8 mouse cellular contexts compared by ENCODE assay signal in the genomic region with DNA sequence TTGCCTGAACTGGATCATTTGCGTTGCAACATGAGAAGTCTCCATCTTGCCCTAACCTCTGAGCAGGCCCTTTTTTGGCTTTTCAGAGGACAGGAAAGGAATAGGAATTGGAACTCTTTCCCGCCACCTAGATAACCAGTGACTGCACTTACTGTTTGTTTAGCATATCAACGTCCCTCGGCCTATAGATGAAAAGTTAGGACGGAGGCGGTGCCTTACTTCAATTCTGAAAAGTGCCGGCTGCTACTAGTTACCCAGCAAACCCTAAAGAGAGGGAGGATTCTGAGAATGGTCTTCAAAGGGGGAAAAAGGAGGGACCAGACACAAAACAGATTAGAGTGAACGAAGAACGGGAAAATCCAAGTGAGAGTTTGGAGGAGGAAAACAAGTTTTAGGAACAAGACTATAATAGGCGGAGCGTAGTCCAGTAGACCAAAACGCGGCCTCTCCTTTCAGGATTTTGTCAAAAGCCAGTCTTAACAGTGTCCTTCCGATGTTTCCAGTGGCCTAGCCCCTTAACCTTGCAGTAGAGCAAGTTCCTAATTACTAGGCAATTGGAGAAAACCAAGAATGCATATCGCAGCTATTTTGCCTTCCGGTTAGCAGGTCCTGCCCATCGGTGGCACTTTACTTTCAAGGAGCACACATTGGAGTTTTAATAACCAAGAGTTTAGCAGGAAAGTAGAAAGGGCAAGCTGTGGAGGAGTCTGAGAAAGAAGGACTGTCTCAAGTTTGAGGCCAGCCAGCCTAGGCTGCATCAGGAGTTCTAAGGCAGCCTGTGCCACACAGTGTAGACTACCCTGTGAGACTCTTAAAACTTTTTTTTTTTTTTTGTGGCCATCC. TPM values are rescaled to one million over a fixed set of nuclear protein-coding genes. Genes with fewer than 3 reads are reported as not detected.
DNase-seq lines count a peak whose midpoint lies in the region; ATAC-seq lines count a peak whose summit lies in the region.

No protein-coding gene starts in this region.

- H3K27me3 ChIP-seq in kidney, embryonic 14.5 days (ENCODE audit: control insufficient read depth, insufficient read depth, low read length), result no peaks in the 10 kb centered on the region
- no peaks in the 10 kb centered on the region for H3K27me3 ChIP-seq in hindbrain, embryonic 15.5 days
- no peaks in the 10 kb centered on the region for H3K27me3 ChIP-seq in midbrain, embryonic 16.5 days (ENCODE audit: control insufficient read depth, insufficient read depth, low read depth, low read length)

- H3K9ac ChIP-seq in kidney, embryonic 14.5 days (ENCODE audit: low read depth, low read length), result peak overlapping the region; percentile 91; the same call in 1 of the 2 replicates
- peak overlapping the region; percentile 51; the same call in 1 of the 2 replicates for H3K9ac ChIP-seq in hindbrain, embryonic 15.5 days
- H3K9ac ChIP-seq in midbrain, embryonic 16.5 days (ENCODE audit: low read depth, low read length), result peak overlapping the region; percentile 68

- peak overlapping the region; percentile 55 for H3K4me2 ChIP-seq in kidney, embryonic 14.5 days (replicated peaks; ENCODE audit: low read depth, low read length)
- peak overlapping the region; percentile 80 for H3K4me2 ChIP-seq in hindbrain, embryonic 15.5 days
- peak overlapping the region; percentile 78 for H3K4me2 ChIP-seq in midbrain, embryonic 16.5 days (ENCODE audit: low read length)

- no peak for DNase-seq in kidney, adult 18-20 months
- peak; percentile 38 for DNase-seq in c-Kit-positive CD71-positive TER-119-positive erythroid progenitor cells, embryonic 14.5 days (ENCODE audit: low spot score)
- no peak for DNase-seq in urinary bladder, adult 18-20 months (ENCODE audit: low spot score in 2 of 2)
- DNase-seq in right cerebral cortex, postnatal 4 days, result no peak
- no peak for DNase-seq in cerebellum, postnatal 10 days

- H3K4me3 ChIP-seq in kidney, embryonic 14.5 days (ENCODE audit: low read length), result peak overlapping the region; percentile 85
- H3K4me3 ChIP-seq in hindbrain, embryonic 15.5 days, result peak overlapping the region; percentile 92
- H3K4me3 ChIP-seq in midbrain, embryonic 16.5 days (ENCODE audit: low read depth, low read length), result peak overlapping the region; percentile 84

- no peak for ATAC-seq in kidney, embryonic 14.5 days (ENCODE audit: low FRiP score, low TSS enrichment)
- no peak for ATAC-seq in hindbrain, embryonic 15.5 days (ENCODE audit: low FRiP score, low read depth)
- ATAC-seq in midbrain, embryonic 16.5 days, result no peak

- peak overlapping the region; percentile 98 for H3K27ac ChIP-seq in kidney, embryonic 14.5 days (ENCODE audit: low read depth, low read length)
- peak overlapping the region; percentile 98 for H3K27ac ChIP-seq in hindbrain, embryonic 15.5 days (replicated peaks)
- peak overlapping the region; percentile 89 for H3K27ac ChIP-seq in midbrain, embryonic 16.5 days (ENCODE audit: low read length)

- WGBS in kidney, embryonic 14.5 days, result 17% methylated on average over 17 of the region's 17 CpGs
- 26% methylated on average over 17 of the region's 17 CpGs for WGBS in hindbrain, embryonic 15.5 days
- WGBS in midbrain, embryonic 16.5 days, result 21% methylated on average over 17 of the region's 17 CpGs

- peaks cover 25% of the 10 kb centered on the region for H3K4me1 ChIP-seq in kidney, embryonic 14.5 days (ENCODE audit: control insufficient read depth, insufficient read depth, low read length)
- peaks cover 35% of the 10 kb centered on the region for H3K4me1 ChIP-seq in hindbrain, embryonic 15.5 days (replicated peaks)
- peaks cover 16% of the 10 kb centered on the region for H3K4me1 ChIP-seq in midbrain, embryonic 16.5 days (ENCODE audit: control insufficient read depth, insufficient read depth, low read length)

- no peaks in the 10 kb centered on the region for H3K36me3 ChIP-seq in kidney, embryonic 14.5 days (ENCODE audit: control insufficient read depth, insufficient read depth, low read length)
- H3K36me3 ChIP-seq in hindbrain, embryonic 15.5 days, result no peaks in the 10 kb centered on the region
- H3K36me3 ChIP-seq in midbrain, embryonic 16.5 days (ENCODE audit: control insufficient read depth, insufficient read depth, low read length), result no peaks in the 10 kb centered on the region

- no peaks in the 10 kb centered on the region for H3K9me3 ChIP-seq in kidney, embryonic 14.5 days (ENCODE audit: control insufficient read depth, low read length)
- no peaks in the 10 kb centered on the region for H3K9me3 ChIP-seq in hindbrain, embryonic 15.5 days
- H3K9me3 ChIP-seq in midbrain, embryonic 16.5 days (replicated peaks; ENCODE audit: control insufficient read depth, low read length, poor library complexity, severe bottlenecking), result no peaks in the 10 kb centered on the region

RNA-seq across cellular contexts. Expression of a gene that starts 0.9 kb away (rescaled TPM):
- 196 and 253 TPM in 2 replicates for polyA plus RNA-seq in kidney, embryonic 14.5 days (2014; fragmentation: Nextera tagmentation; extraction: Ambion mirVana)
- polyA plus RNA-seq in hindbrain, embryonic 15.5 days (2015; fragmentation: Nextera tagmentation; extraction: Ambion mirVana), result 156 TPM in 2 replicates
- 150 and 155 TPM in 2 replicates for polyA plus RNA-seq in midbrain, embryonic 16.5 days (2015; fragmentation: Nextera tagmentation; extraction: Ambion mirVana)
